9 mouse cellular contexts compared by ENCODE assay signal in genomic region chr5:30111126-30111525, GRCm38 (mm10). TPM values are rescaled to one million over a fixed set of nuclear protein-coding genes. Genes with fewer than 3 reads are reported as not detected.
DNase-seq lines count a peak whose midpoint lies in the region; ATAC-seq lines count a peak whose summit lies in the region.
"Had no signal": no experiment of that assay in that cellular context is flagged by ENCODE, and none has a peak within 500 bp of the region (broad histone marks: within the 10 kb centered on the region; RNA-seq: fewer than 3 reads in every experiment).

No protein-coding gene starts in this region.

- peaks cover 38% of the 10 kb centered on the region for H3K27me3 ChIP-seq in hindbrain, embryonic 12.5 days
- H3K27me3 ChIP-seq in liver, embryonic 15.5 days = peaks cover 100% of the 10 kb centered on the region
- H3K27me3 ChIP-seq in stomach, embryonic 16.5 days (ENCODE audit: control insufficient read depth, insufficient read depth, low read length) = peaks cover 28% of the 10 kb centered on the region

- H3K9me3 ChIP-seq in hindbrain, embryonic 12.5 days (replicated peaks) = no peaks in the 10 kb centered on the region
- no peaks in the 10 kb centered on the region for H3K9me3 ChIP-seq in liver, embryonic 15.5 days (replicated peaks)
- H3K9me3 ChIP-seq in stomach, embryonic 16.5 days (replicated peaks; ENCODE audit: control insufficient read depth, low read length) = no peaks in the 10 kb centered on the region

- peak; percentile 63 to 72 for DNase-seq in cerebellum, postnatal 10 days
- no peak for DNase-seq in cerebellum, adult 11 months
- DNase-seq in thymus, postnatal 4 days = peak; percentile 32
- DNase-seq in thymus, postnatal 10 days (ENCODE audit: low spot score in 2 of 2) = no peak
- DNase-seq in spleen, postnatal 36 days (ENCODE audit: low spot score in 2 of 2) = no peak

- 1% methylated on average over 18 of the region's 18 CpGs for WGBS in hindbrain, embryonic 12.5 days
- 1% methylated on average over 18 of the region's 18 CpGs for WGBS in liver, embryonic 15.5 days (ENCODE audit: insufficient replicate concordance)
- 3% methylated on average over 18 of the region's 18 CpGs for WGBS in stomach, embryonic 16.5 days

- H3K27ac ChIP-seq in hindbrain, embryonic 12.5 days = peak overlapping the region; percentile 80
- no peak overlapping the region for H3K27ac ChIP-seq in liver, embryonic 15.5 days (replicated peaks)
- no peak overlapping the region for H3K27ac ChIP-seq in stomach, embryonic 16.5 days (ENCODE audit: low read length)

- peak overlapping the region; percentile 46 for H3K9ac ChIP-seq in hindbrain, embryonic 12.5 days
- H3K9ac ChIP-seq in liver, embryonic 15.5 days = no peak overlapping the region
- no peak overlapping the region for H3K9ac ChIP-seq in stomach, embryonic 16.5 days (ENCODE audit: low read length)

- peaks cover 10% of the 10 kb centered on the region for H3K36me3 ChIP-seq in hindbrain, embryonic 12.5 days
- no peaks in the 10 kb centered on the region for H3K36me3 ChIP-seq in liver, embryonic 15.5 days (replicated peaks)
- no peaks in the 10 kb centered on the region for H3K36me3 ChIP-seq in stomach, embryonic 16.5 days (ENCODE audit: control insufficient read depth, insufficient read depth, low read length)

- H3K4me3 ChIP-seq in hindbrain, embryonic 12.5 days = peak overlapping the region; percentile 11; the same call in 1 of the 2 replicates
- 0 out of 2 replicates have a peak overlapping the region, but pooled peaks have one; percentile 14 for H3K4me3 ChIP-seq in liver, embryonic 15.5 days (replicated peaks)
- peak overlapping the region; percentile 15 for H3K4me3 ChIP-seq in stomach, embryonic 16.5 days (replicated peaks; ENCODE audit: low read length)
- H3K4me3 ChIP-seq: myocyte had no signal

- peak; percentile 26 for ATAC-seq in hindbrain, embryonic 12.5 days (ENCODE audit: low FRiP score)
- peak; percentile 22; the same call in 1 of the 2 replicates for ATAC-seq in liver, embryonic 15.5 days (ENCODE audit: insufficient read depth)
- ATAC-seq in stomach, embryonic 16.5 days (ENCODE audit: insufficient read depth, low FRiP score) = no peak

- peaks cover 72% of the 10 kb centered on the region for H3K4me1 ChIP-seq in hindbrain, embryonic 12.5 days
- H3K4me1 ChIP-seq in liver, embryonic 15.5 days (replicated peaks) = peaks cover 29% of the 10 kb centered on the region
- peaks cover 17% of the 10 kb centered on the region for H3K4me1 ChIP-seq in stomach, embryonic 16.5 days (ENCODE audit: control insufficient read depth, insufficient read depth, low read length)

- peak overlapping the region; percentile 48 for H3K4me2 ChIP-seq in hindbrain, embryonic 12.5 days (replicated peaks)
- peak overlapping the region; percentile 53 for H3K4me2 ChIP-seq in liver, embryonic 15.5 days
- peak overlapping the region; percentile 49 for H3K4me2 ChIP-seq in stomach, embryonic 16.5 days (ENCODE audit: low read depth, low read length)

RNA-seq across cellular contexts. Expression of gene 3110082J24Rik, which starts 5.2 kb away (rescaled TPM):
- 4.7 and 6.8 TPM in 2 replicates for polyA plus RNA-seq in hindbrain, embryonic 12.5 days (2016; fragmentation: Nextera tagmentation; extraction: Ambion mirVana)
- not detected in 2 replicates for polyA plus RNA-seq in liver, embryonic 15.5 days (2015; fragmentation: Nextera tagmentation; extraction: Ambion mirVana)
- not detected in 2 replicates for polyA plus RNA-seq in stomach, embryonic 16.5 days (2015; fragmentation: Nextera tagmentation; extraction: Ambion mirVana)

RNA-seq across cellular contexts. Expression of gene Garem2, which starts 6.2 kb away (rescaled TPM):
- 30.3 and 31.7 TPM in 2 replicates for polyA plus RNA-seq in hindbrain, embryonic 12.5 days (2016; fragmentation: Nextera tagmentation; extraction: Ambion mirVana)
- polyA plus RNA-seq in liver, embryonic 15.5 days (2015; fragmentation: Nextera tagmentation; extraction: Ambion mirVana) = 0.02 TPM in 1 of 2 replicates, not detected in the other
- 0.07 and 0.12 TPM in 2 replicates for polyA plus RNA-seq in stomach, embryonic 16.5 days (2015; fragmentation: Nextera tagmentation; extraction: Ambion mirVana)

RNA-seq across cellular contexts. Expression of gene Tyms, which starts 37.7 kb away (rescaled TPM):
- 146 and 164 TPM in 2 replicates for polyA plus RNA-seq in hindbrain, embryonic 12.5 days (2016; fragmentation: Nextera tagmentation; extraction: Ambion mirVana)
- 205 and 219 TPM in 2 replicates for polyA plus RNA-seq in liver, embryonic 15.5 days (2015; fragmentation: Nextera tagmentation; extraction: Ambion mirVana)
- 217 and 232 TPM in 2 replicates for polyA plus RNA-seq in stomach, embryonic 16.5 days (2015; fragmentation: Nextera tagmentation; extraction: Ambion mirVana)

RNA-seq across cellular contexts. Expression of gene Hadha, which starts 43.8 kb away (rescaled TPM):
- 106 and 108 TPM in 2 replicates for polyA plus RNA-seq in hindbrain, embryonic 12.5 days (2016; fragmentation: Nextera tagmentation; extraction: Ambion mirVana)
- 101 and 105 TPM in 2 replicates for polyA plus RNA-seq in liver, embryonic 15.5 days (2015; fragmentation: Nextera tagmentation; extraction: Ambion mirVana)
- 173 and 174 TPM in 2 replicates for polyA plus RNA-seq in stomach, embryonic 16.5 days (2015; fragmentation: Nextera tagmentation; extraction: Ambion mirVana)

RNA-seq across cellular contexts. Expression of gene Hadhb, which starts 43.9 kb away (rescaled TPM):
- 84.8 and 87.7 TPM in 2 replicates for polyA plus RNA-seq in hindbrain, embryonic 12.5 days (2016; fragmentation: Nextera tagmentation; extraction: Ambion mirVana)
- 140 and 154 TPM in 2 replicates for polyA plus RNA-seq in liver, embryonic 15.5 days (2015; fragmentation: Nextera tagmentation; extraction: Ambion mirVana)
- 212 and 217 TPM in 2 replicates for polyA plus RNA-seq in stomach, embryonic 16.5 days (2015; fragmentation: Nextera tagmentation; extraction: Ambion mirVana)

Comparison
In these comparisons a context has a peak if more than half of its experiments do, and no peak if none do; other contexts are left out.
1. DNase-seq: peak in cerebellum, postnatal 10 days (2 of 2) and thymus, postnatal 4 days (single experiment); none in cerebellum, adult 11 months (single experiment), thymus, postnatal 10 days (0 of 2) and spleen, postnatal 36 days (0 of 2).
2. RNA of gene Garem2, which starts 6.2 kb away (polyA plus RNA-seq): 30.3 to 31.7 TPM in hindbrain, embryonic 12.5 days; 0.07 to 0.12 TPM in stomach, embryonic 16.5 days and 0.02 TPM in liver, embryonic 15.5 days; every median in the first group is over 10 times any median in the second.
3. Peak in every context shown above with its lines, with median percentiles within 50 percentile points of each other: H3K4me2 ChIP-seq and H3K4me3 ChIP-seq.